Mouse (Mus musculus) cerebellum, postnatal 36 days (tissue): ENCODE results near the gene Olfr1179.
"Not testable (repeated sequence)": the region's sequence is repeated elsewhere in the genome, so short reads cannot be mapped to it uniquely, and the experiment has no call there.

ENCODE experiments used
- DNase-seq, 2 experiments: peaks; one replicate each; pipeline ENCODE4 v3.0.0; 2021 to 2022; ENCODE audit warnings: mixed read lengths in 2 of 2

The Olfr1179 gene

GRCm38 (mm10) chr2:88406353-88406752 lies at the start of gene Olfr1179:
Olfr1179 (minus strand) TSS chr2:88406453.
- no peak for DNase-seq

- DNase-seq, result not testable (repeated sequence)
Measured at GRCm38 (mm10) chr2:88454567-88454966, 48.3 kb upstream of the Olfr1179 start, which contains the start of gene Olfr1183. Olfr1183 (plus strand) TSS chr2:88454867.

GRCm38 (mm10) chr2:88449031-88449430 lies 42.8 kb upstream of the Olfr1179 start, which contains the start of gene Gm13757:
Gm13757 (minus strand) TSS chr2:88449131.
- no peak for DNase-seq

- no peak for DNase-seq
Measured at GRCm38 (mm10) chr2:88426071-88426470, 19.8 kb upstream of the Olfr1179 start, which contains the start of gene Olfr1181. Olfr1181 (minus strand) TSS chr2:88426171.

GRCm38 (mm10) chr2:88419051-88419450 lies 12.8 kb upstream of the Olfr1179 start, which contains the start of gene Olfr1180:
Olfr1180 (minus strand) TSS chr2:88419151.
- DNase-seq, result no peak

DNA sequence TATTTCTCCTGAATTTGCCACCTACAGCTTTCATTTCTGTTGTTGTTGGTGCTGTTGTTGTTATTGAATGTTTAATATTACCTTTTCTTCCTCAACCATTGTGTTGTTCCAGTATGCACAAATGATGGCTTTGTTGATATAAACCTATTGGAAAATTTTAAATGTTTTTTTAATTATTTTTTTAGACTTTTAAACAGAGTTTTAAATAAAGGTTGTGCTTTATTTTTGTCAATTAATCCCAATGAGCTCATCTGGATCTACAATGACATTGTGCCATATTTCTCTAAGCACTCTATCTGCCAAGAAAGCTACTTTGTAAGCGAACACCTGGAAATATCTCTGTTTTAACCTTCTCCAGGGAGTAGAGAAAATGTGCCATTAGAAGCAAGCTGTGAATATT lies 19.5 kb downstream of the Olfr1179 start, which contains the start of gene Olfr1178:
Gene Olfr1178, plus strand, starts transcription at position 301 of the 400 bp plus-strand sequence.
- DNase-seq, result no peak

DNA sequence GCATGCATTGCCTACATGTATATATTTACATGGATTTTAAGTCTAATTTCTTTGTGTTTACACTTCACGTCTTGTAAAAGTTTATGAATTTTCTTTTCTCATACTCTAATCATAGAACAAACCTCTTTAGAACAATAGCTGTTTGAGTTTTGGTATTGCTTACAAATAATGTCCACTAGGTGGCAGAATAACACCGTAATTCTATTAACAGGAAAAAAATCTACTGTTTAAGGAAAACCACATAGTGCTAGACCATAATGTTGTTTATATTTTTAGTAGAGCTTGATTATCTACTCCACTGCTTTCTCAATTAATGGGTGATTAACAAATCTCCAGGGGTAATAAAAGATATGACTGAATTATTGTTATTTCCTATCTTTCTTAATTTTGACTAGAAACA lies 49.9 kb downstream of the Olfr1179 start:
- no peak for DNase-seq
